Mouse (Mus musculus) Muller cell, postnatal 12 days (primary cell): ENCODE measurements around the gene Cyb5rl.

ENCODE experiments used
- DNase-seq: peaks from one replicate; pipeline ENCODE4 v3.0.0-alpha.2; 2015; ENCODE audit errors: inconsistent ontology term

The Cyb5rl gene

DNA sequence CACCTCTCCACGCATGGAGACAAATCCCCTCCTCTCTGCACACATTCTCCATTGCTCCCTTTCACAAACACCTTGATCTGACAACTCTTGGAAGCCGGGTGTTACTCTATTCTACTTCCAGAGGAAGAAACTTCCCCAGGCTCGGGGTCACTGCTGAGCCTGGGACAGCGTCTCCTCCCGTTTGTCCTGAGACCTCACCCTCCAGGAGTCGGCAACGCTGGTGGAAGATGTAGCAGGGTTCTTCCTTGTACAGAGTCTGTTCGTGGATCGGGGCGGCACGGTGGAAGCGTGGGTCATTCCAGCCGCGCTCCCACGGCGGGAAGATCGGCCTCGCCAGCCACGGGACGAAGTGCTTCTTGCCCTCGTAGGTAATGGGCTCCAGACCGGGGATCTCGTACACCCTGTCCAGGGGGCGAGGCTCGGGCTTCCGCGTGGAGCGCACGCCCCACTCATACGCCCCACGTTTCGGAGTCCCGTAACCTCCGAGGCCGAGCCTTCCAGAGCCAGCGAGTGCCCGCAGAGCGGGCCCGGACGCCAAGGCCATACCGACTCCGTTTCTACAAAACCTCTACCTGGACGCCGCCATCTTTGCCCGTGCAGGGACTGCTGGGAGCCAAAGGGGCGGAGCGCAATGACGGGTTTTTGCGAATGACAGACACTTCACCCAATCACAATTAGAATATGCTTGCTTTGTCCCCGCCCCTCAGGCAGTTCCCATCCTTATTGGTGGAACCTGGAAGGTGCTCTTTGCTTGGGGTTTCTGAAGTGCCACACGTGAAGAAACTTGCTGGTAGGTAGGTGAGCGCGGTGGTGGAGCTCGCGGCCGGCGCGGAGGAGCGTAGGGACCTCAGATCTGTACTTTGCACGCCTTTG is at the start of gene Cyb5rl, which contains the start of gene Mrpl37:
Gene Cyb5rl, plus strand, starts transcription at position 737 of the 873 bp plus-strand sequence.
Gene Mrpl37, minus strand, starts transcription at position 617 of the 873 bp plus-strand sequence.
- DNase-seq, result peak; percentile 92

DNA sequence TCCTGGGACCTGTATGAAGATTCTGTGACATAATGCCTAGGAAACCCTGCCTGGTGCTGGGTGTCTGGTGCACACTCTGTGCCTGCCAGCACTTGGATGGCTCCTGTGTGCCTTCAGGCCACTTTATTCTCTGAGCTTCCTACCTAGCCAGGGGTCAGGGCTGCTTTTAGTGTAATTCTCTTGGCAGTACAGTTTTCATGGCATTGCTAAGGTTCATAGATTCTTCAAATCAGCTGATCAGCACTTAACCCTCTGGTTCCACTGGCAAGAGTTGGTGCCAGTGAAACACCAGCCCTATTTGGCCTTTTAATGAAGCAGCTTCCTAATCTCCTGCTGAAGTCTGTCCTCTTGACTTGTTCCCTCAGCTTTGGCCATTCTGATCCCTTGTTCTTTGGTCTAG is 49.5 kb upstream of the Cyb5rl start:
- no peak for DNase-seq

DNA sequence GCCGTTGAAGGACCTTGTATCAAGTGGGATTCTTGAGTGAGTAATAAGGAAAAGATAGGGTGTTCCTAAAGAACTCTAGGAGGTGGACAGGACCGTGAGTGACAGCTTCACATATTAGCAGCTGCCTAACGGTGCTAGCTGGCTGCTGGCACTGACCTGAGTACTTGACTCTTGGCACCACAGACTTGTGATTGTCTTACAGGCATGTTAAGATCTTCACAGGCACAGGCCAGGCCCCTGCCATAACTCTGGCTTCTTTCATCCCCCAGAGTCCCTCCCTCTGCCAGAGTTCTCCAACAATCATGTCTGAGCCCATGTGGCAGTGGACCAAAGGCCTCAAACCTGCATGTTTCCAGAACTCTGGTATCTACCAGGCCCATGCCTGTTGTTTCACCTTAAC is 48.3 kb upstream of the Cyb5rl start:
- no peak for DNase-seq

DNA sequence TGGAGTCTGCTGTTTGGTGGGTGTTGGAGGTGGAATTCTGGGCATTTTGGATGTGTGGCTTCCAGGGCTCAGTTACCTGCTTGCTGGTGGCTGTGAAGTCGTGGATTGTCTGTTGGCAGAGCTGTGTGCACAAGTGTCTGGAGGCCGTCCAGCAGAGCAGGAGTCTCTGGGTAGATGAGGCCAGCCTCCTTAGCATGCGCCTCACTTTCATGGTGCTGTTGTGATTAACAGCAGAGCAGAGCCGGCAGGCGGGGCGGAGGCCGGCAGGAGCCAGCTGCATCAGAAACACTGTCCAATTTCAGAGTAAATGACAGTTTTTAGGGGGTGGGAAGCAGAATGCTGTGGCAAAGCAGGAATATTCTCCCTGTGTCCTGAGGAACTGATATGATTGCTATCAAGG is 47.8 kb upstream of the Cyb5rl start:
- DNase-seq, result no peak

DNA sequence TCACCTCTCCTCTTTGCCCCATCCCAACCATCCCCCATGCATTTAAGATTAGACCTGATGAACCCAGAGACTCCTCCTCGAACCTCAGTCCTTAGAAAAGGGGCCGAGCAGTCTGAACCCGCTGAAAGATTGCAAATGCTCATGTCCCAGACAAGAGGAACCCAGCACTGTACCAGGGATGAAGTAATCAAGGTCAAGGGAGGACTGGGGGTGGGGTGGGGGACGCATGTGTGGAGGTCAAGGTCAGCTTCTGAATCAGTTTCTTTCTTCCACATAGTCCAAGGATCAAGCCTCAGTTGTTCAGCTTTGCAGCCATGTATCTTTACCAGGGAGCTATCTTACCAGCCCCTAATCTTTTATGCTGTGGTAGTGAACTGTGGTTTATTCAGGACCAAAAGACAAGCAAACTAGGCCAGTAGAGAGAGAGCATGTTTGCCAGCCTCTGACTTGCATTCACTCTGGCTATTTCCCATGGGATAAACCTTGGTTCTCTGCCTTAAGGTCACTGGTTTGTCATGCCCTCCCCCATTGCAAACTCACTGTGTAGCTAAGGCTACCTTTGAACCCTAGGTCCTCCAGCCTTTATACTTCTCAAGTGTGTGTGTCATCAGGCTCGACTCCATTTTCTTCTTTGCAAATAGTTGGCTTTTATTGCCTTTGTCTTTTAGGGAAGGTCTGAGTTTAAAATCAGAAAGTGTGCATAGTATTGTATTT is 46.3 kb upstream of the Cyb5rl start:
- no peak for DNase-seq

DNA sequence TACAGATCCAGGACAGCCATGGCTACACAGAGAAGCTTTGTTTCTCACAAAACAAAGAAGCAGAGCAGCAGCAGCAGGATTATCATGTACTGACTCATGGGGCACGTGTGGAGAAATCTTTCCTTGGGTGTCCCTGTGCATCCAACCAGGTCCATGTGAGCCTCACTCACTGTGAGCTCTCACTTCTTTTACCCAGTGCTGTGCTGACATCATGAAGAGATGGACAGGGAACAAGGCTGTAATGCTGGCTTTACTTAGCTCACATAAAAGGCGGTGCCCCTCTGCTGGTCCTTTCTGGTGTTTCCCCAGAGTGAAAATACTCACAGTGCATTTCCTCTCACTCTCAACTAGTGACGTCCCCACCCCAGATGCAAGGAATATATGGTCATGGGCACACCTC is 45.3 kb upstream of the Cyb5rl start:
- DNase-seq, result no peak

DNA sequence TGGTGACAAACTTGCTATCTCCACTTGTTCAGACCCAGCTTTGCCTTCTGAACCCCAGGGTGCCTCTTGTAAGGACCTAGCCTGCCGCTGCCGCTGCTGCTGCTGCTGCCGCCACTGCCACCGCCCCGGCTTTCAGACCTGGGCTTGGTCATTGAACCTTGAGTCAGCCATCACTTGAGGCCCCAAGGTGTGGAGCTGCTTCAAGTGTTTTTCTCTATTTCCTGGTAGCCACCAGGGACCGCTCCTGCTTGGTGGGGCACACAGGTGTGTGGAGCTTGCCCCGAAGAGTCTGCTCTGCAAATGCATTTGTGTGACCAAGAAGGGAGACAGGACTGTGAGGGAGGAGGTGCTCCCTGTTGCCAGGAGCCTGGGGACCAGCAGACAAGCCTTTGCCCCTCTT is 41.9 kb upstream of the Cyb5rl start:
- no peak for DNase-seq

DNA sequence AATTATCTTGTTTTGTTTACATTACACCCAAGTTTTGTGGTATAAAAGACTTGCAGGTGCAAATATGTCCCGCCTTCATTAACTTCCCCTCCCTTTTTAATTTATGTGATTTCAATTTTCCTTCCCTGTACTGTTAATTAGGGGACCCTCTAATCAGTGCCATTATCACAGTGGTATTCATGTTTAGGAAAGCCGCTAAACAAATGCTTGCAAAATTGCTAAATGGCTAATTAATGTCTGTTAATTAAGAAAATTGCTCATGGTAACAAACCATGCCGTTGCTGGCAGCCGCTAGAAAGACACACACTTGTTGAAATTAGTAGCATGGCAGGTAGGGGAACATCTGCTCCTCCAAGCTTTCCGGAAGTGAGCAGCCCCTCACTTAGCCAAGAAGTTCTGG is 41.4 kb upstream of the Cyb5rl start:
- no peak for DNase-seq

DNA sequence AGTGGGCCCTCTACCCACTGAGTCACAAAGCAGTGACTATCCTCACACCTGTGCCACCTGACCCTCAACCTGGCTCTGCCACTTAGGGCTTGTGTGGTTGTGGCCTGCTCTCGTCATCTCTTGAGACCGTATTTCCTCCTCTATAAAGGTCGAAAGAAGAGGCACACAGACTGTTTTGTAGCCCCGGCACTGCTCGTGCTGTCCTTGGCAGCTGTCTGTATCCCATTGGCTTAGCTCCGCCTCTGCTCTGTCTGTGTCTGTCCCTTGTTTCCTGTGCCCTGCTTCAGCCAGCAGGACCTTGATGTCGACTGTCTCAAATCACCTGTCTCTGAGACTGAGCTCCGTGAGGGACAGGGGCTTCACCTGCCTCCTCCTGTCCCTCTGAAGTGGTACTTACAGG is 40.3 kb upstream of the Cyb5rl start:
- DNase-seq, result no peak

DNA sequence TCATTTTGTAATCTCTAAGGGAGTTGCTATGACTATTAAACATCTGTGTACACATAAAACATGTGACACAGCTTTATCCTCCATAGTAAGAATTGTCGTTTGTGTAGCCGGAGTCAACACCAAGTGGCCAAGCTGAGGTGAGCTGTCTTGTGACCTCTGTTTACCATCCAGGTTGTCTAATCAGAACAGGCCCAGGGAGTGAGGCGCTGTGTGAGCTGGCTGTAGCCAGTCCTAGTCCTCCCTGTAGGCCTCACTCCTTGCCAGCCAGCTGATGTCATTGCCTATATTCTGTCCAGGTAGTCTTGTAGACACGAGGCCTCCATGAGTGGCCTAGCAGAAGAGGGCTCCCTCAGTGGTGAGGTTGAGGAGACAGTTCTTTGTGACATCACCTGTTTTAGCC is 31.1 kb upstream of the Cyb5rl start:
- DNase-seq, result no peak

DNA sequence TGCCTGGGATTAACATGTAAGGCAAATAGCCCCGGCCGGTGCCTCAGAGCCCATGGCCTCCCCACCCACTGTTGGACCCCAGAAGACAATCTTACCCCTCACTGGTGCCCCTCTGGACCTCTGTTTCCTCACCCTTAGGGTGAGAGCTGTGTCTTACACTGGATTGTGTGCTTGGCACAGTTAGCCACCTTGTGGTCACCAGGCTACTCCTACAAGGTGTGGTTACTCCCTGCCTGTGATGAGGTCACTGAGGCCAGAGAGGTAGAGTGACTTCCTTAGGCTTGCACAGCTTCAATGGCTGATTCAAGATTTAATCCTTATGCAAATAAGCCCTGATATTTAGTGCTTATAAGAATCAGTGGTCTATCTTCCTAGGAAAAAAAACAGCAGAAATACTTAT is 29.8 kb upstream of the Cyb5rl start:
- no peak for DNase-seq

DNA sequence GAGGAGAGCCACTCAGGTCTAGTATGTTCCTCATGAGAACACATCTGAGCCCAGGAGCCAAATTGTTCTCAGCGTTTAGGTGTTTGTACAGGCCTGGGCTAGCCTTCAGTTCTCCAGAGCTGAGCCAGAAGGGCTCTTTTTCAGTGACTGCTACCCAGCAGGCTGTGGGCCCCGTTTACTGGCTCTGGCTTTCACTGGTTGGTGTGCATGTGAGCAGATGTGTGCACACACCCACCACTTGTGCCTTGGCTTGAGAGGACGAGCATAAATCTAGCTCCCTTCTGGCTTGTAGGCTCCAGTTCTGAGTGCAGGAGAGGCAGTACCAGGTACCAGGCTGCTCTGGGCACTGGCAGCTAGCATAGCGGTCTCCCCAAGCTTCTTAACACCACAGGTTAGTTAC is 28.5 kb upstream of the Cyb5rl start:
- DNase-seq, result no peak

DNA sequence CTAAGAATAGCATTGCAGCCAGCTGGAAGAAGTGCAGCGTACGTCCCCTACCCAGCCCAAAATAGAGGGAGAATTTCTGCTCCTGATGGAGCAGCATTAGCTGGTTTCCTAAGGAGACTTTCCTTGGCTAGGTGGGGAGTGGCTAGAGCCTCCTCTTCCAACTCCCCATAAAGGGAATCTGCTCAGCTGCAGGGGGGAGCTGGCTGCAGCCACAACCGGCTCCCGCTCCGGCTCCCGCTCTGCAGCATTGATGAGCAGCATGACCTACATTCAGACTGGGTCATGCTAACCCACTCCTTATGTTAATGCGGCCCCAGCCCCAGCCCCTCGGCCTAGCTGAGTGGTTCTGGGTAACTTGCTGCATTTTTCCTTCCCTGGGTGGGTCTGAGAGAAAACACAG is 27.5 kb upstream of the Cyb5rl start:
- DNase-seq, result peak; percentile 11

DNA sequence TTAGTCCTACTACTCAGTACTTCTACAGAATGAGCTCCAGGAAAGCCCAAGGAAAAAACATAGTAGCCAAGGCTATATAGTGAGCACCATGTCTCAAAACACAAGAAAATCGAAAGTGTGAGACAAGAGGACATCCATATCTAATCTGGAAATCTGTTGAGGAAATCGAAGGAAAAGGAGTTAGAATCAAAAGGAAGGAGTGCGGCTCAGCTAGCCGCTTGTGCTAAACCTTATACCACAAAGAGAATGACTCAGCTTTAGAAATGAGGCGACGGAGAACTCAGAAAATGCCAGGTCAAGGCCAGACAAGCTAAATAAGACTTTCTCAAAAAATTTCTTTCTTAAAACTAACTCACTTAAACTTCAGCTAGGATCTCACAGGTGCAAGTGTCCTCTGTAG is 24.5 kb upstream of the Cyb5rl start:
- no peak for DNase-seq

DNA sequence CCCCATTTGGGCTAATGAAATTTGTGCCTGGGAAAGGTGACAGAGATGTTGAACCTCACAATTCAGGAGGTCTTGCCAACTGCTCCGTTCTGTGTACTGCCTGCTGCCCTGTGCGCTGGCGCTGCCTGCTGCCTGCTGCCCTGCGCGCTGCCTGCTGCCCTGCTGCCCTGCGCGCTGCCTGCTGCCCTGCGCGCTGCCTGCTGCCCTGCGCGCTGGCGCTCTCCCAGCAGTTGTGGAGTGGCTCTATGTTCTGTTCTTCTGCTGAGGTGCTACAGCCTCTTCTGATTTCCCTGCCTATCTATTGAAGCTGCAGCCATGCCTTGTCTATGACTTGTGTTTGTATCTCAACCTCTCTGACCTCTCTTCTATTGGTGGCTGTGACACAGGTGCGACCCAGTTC is 21.6 kb upstream of the Cyb5rl start:
- DNase-seq, result no peak

DNA sequence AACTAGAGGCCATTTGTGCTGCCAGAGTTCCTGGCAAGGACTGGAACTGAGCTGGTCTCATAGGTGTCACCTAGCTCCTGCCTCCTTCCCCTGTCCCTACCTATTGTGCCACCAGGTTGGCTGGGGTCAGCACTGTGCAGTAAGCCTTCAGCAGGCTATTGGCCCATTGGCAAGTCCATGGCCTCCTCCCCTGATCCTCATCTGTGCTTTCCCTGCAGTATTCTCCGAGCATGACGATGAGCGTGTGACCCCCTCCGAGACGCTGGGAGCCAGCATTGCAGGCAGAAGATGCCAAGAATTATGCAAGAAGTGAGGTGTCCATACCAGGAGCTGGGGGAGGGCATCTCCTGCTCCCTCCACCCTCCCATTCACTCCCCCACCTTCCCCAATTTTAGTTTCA is 19.0 kb upstream of the Cyb5rl start:
- peak; percentile 19 for DNase-seq

DNA sequence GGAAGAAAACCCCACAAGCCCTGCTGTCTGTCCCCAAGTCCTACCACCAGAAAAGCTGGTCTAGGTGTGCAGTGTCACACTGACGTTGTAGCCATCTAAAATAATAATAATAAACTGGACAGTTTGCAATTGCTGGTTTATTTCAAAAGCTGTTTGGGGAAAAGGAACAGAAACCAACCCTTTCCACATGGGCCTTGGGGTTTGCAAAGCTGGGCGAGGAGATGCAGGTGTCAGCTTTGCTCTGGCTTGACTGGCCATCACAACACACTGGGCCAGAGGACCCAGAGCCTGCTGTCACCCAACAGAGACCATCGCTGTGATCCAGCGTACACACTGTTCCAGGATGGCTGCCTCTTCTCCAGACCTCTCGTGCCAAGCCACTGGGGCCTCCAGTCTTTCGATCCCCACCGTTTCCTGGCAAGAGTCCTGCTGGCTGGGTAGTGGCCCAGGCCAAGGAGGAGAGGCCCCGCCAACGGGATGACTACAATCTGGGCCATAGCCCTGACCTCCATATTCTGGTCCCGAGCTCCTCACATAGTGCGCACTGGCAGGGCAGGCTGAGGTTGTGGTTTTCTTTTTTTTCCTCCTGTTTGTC is 18.1 kb upstream of the Cyb5rl start:
- peak; percentile 84 for DNase-seq

DNA sequence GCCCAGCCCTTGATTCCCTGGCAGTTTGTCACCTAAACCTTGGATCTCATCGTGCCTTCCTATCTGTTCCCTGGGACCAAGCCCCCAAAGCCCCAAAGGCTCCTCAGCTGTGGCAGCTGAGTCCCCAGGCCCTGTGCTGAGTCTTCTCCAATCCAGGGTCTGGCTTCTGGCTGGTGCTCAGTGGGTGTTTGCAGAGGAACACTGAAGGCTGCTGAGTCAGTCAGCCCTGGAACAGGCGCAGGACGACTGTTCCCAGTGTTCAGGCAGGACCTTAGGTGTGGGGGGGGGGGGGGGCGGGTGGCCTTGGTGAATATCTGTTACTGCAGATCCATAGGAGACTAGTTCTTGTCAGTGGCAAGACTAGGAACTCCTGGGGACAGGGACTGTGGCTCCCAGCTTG is 14.9 kb upstream of the Cyb5rl start:
- no peak for DNase-seq

DNA sequence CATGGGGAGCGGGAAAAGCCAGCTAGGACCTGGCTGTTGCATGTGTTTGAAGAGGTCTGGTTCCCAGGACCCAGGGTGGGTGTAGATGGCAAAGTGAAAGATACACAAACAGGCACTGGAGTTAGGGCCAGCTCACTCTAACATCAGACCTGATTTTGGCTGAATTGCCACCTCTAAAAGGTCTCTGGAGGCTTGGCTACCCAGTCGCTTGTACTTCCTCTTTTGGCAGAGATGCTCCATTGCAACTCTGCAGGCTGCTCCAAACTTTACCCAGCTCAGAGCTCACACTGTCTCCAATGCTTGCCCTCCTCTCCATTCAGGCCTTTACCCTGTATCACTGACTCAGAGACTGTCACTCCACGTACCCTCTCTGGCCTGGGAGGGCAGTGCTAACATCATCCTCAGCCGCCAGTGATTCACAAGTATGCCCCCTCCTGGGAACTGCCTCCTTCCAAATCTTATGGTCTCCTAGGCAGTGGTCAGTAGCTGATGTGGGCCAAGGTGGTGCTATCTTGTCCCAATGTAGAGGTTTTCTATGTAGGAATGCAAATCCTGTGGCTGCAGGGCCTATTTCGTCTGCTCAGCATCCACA is 13.7 kb upstream of the Cyb5rl start:
- no peak for DNase-seq

DNA sequence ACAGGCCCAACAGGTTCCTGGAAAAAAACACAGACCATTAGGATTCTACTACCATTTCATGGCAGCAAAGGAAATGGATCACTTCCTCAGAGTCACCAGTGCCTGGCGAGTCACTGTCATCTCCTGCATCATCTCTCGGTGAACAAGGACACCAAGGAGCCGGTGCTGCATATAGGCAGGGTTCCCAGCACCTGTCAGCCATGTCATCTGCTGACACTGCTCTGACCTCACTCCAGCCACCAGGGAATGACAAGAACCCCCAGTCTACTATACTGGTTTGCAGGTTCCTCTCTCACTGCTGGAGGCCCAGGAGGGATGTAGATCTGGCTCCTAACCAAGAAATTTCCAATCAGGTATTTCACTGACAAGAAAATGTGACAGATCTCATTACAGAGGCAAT is 10.7 kb upstream of the Cyb5rl start:
- DNase-seq, result no peak

DNA sequence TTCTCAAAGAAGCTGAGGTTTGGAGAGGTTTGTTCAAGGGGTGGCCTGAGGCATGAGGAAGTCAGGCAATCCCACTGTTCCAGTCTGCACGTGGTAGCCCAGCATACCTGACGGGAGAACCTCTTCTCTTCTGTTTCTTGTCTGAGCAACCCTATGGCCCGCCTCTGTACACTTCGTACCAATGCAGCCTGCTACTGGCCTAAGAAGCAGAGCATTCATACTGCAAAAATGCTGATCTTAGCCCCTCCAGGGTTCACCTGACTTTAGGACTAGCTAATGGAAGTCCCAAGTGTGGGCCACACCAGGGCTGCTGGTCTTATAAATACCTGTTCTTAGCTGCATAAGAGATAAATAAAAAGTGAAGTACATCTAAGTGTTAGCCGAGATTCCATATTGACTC is 8.4 kb upstream of the Cyb5rl start:
- no peak for DNase-seq

DNA sequence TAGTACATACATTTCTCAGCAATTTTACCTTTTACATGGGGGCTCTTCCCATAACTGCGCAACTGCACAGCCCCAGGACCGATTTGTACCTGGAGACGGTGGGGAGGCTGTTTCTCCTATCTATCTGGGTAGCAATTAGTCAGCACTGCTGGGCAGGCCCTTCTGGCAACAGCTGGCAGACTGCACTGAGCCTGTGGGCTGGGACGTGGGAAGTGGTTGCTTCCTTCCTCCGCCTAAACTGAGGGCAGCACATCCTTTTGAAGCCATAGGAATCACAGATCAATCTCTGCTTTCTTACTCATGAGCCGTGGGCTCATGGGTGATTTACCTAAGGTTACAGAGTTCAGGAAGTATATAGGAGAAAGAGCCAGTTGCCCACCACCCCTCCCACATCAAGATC is 8.0 kb upstream of the Cyb5rl start:
- no peak for DNase-seq
